Mouse (Mus musculus) lung, embryonic 15.5 days (tissue): ENCODE measurements around the gene Fgfr1op2. TPM values are rescaled to one million over a fixed set of nuclear protein-coding genes. Genes with fewer than 3 reads are reported as not detected.

ENCODE experiments used
- ATAC-seq: fragments of 200-750 bp; cut with Nextera tagmentation; 2 replicates; pipeline ENCODE4 v1.8.0; 2017; ENCODE audit warnings: moderate number of reproducible peaks, borderline replicate concordance; ENCODE audit not compliant: low FRiP score, low TSS enrichment; ENCODE audit errors: extremely low read depth
- H3K27ac ChIP-seq: fragments of 300-500 bp; sonication (generic); 2 replicates; pipeline ENCODE4 v1.5.1; 2015; ENCODE audit warnings: moderate library complexity, mild to moderate bottlenecking, inconsistent platforms
- H3K27me3 ChIP-seq: fragments of 300-500 bp; sonication (generic); 2 replicates; pipeline ENCODE4 v1.6.1; 2015; ENCODE audit warnings: inconsistent platforms
- H3K36me3 ChIP-seq: fragments of 300-500 bp; sonication (generic); 2 replicates; pipeline ENCODE4 v1.6.1; 2015; ENCODE audit warnings: inconsistent platforms
- H3K4me1 ChIP-seq: fragments of 300-500 bp; sonication (generic); 2 replicates; pipeline ENCODE4 v1.6.1; 2015; ENCODE audit warnings: inconsistent platforms
- H3K4me2 ChIP-seq: fragments of 300-500 bp; sonication (generic); 2 replicates; pipeline ENCODE4 v1.6.1; 2015; ENCODE audit warnings: inconsistent platforms, mild to moderate bottlenecking, moderate library complexity
- H3K4me3 ChIP-seq: fragments of 300-500 bp; sonication (generic); 2 replicates; pipeline ENCODE4 v1.5.1; 2015; ENCODE audit warnings: mild to moderate bottlenecking, inconsistent platforms
- H3K9ac ChIP-seq: fragments of 300-500 bp; sonication (generic); 2 replicates; pipeline ENCODE4 v1.6.1; 2015; ENCODE audit warnings: inconsistent platforms
- H3K9me3 ChIP-seq: fragments of 300-500 bp; sonication (generic); 2 replicates; pipeline ENCODE4 v1.6.1; 2016; ENCODE audit warnings: inconsistent platforms
- WGBS: fragments of 180-500 bp; shearing (Covaris S2); methylation state at CpG from one replicate; pipeline ENCODE4 v1.1.7; 2015; 5-methylcytosine and 5-hydroxymethylcytosine counted together
- polyA plus RNA-seq: library from polyadenylated mRNA; unstranded; fragments of >200 nt; fragmentation: Nextera tagmentation; extraction: Ambion mirVana; gene quantifications from 2 replicates; pipeline ENCODE4 v1.2.1, GENCODE M21; 2015

Gene Fgfr1op2
- polyA plus RNA-seq, 1 experiment from 2014 or later: 101 TPM

- H3K4me3 ChIP-seq: peak overlapping the region; percentile 63
- peak overlapping the region; percentile 61 for H3K9ac ChIP-seq
- WGBS: 10% methylated on average over 14 of the region's 14 CpGs
- no peaks in the 10 kb centered on the region for H3K9me3 ChIP-seq
- H3K36me3 ChIP-seq: no peaks in the 10 kb centered on the region
- ATAC-seq: no peak
- H3K27me3 ChIP-seq: no peaks in the 10 kb centered on the region
- H3K4me1 ChIP-seq: peaks cover 5% of the 10 kb centered on the region; the same call in 1 of the 2 replicates
- H3K27ac ChIP-seq: peak overlapping the region; percentile 74; the same call in 1 of the 2 replicates
- peak overlapping the region; percentile 75 for H3K4me2 ChIP-seq
These were observed 56.6 kb downstream of the Fgfr1op2 start for GRCm38 (mm10) chr6:146633629-146634014.

DNA sequence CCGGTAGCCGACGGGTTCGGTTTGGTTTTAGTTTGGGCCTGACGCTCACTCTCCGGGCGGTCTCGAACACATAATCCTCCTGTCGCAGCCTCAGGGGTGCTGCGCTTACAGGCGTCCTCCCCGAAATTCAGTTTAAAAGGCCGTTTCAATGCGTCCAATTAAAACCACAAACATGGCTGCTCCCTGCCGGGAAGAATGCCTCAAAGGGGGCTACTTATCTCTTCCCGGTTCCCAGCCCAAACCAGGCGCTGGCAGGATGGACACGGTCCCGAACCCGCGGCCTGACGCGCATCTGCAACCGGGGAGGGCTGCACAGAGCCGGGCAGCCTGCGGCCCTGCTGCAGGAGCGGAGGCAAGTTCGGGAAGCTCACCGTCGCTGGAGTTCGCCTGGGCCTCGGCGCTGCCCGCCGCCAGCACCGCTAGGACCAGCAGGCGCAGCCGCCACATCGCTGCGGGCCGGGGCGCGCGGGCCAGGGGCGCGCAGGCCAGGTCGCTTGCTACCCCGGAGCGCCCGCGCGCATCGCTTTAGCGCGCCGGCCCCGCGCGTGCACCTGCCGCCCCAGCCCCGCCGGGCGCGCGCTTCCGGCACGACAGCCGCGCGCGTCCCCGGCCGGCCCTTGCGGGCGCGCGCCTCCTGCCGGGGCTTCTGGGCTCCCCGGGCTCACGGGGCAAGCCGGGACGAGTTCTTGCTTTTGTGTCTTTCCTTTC lies 57.2 kb downstream of the Fgfr1op2 start:
- Histone ChIP-seq H3K27me3 (no peaks in the 10 kb centered on the region), H3K4me1 (peaks cover 5% of the 10 kb centered on the region; the same call in 1 of the 2 replicates), H3K4me3 (peak overlapping the region; percentile 63), H3K9me3 (no peaks in the 10 kb centered on the region), H3K4me2 (peak overlapping the region; percentile 75), H3K9ac (peak overlapping the region; percentile 61), H3K36me3 (no peaks in the 10 kb centered on the region), H3K27ac (peak overlapping the region; percentile 74)
- WGBS: under 1% methylated on average over 68 of the region's 82 CpGs
- peak; percentile 95 for ATAC-seq

- peak overlapping the region; percentile 63 for H3K4me3 ChIP-seq
- no peaks in the 10 kb centered on the region for H3K9me3 ChIP-seq
- H3K27me3 ChIP-seq: no peaks in the 10 kb centered on the region
- peak overlapping the region; percentile 75 for H3K4me2 ChIP-seq
- H3K9ac ChIP-seq: no peak overlapping the region
- H3K36me3 ChIP-seq: no peaks in the 10 kb centered on the region
- no peak for ATAC-seq
- H3K4me1 ChIP-seq: peaks cover 5% of the 10 kb centered on the region; the same call in 1 of the 2 replicates
- no peak overlapping the region for H3K27ac ChIP-seq
- WGBS: 62% methylated on average over 4 of the region's 4 CpGs
These were observed 58.0 kb downstream of the Fgfr1op2 start for GRCm38 (mm10) chr6:146634759-146635606.

GRCm38 (mm10) chr6:146636482-146636881 lies 59.5 kb downstream of the Fgfr1op2 start:
- Histone ChIP-seq H3K27me3 (no peaks in the 10 kb centered on the region), H3K9ac (no peak overlapping the region), H3K4me2 (no peak overlapping the region), H3K4me3 (no peak overlapping the region), H3K27ac (no peak overlapping the region), H3K36me3 (no peaks in the 10 kb centered on the region), H3K4me1 (peaks cover 5% of the 10 kb centered on the region; the same call in 1 of the 2 replicates), H3K9me3 (no peaks in the 10 kb centered on the region)
- WGBS: 64% methylated on average over 5 of the region's 5 CpGs
- ATAC-seq: no peak

- H3K4me1 ChIP-seq: peaks cover 13% of the 10 kb centered on the region; the same call in 1 of the 2 replicates
- H3K36me3 ChIP-seq: no peaks in the 10 kb centered on the region
- no peak overlapping the region for H3K27ac ChIP-seq
- no peaks in the 10 kb centered on the region for H3K27me3 ChIP-seq
- H3K4me2 ChIP-seq: no peak overlapping the region
- ATAC-seq: no peak
- H3K9me3 ChIP-seq: no peaks in the 10 kb centered on the region
- WGBS: 75% methylated on average over 7 of the region's 7 CpGs
- H3K4me3 ChIP-seq: no peak overlapping the region
- H3K9ac ChIP-seq: no peak overlapping the region
These were observed 63.3 kb downstream of the Fgfr1op2 start for GRCm38 (mm10) chr6:146640068-146640965.

GRCm38 (mm10) chr6:146640991-146641390 lies 64.0 kb downstream of the Fgfr1op2 start:
- Histone ChIP-seq H3K27ac (no peak overlapping the region), H3K9ac (no peak overlapping the region), H3K4me3 (no peak overlapping the region), H3K9me3 (no peaks in the 10 kb centered on the region), H3K4me2 (no peak overlapping the region), H3K4me1 (peaks cover 13% of the 10 kb centered on the region; the same call in 1 of the 2 replicates), H3K27me3 (no peaks in the 10 kb centered on the region), H3K36me3 (no peaks in the 10 kb centered on the region)
- ATAC-seq: no peak
- WGBS: 80% methylated on average over 6 of the region's 6 CpGs

GRCm38 (mm10) chr6:146641621-146642210 lies 64.7 kb downstream of the Fgfr1op2 start:
- H3K4me1 ChIP-seq: peaks cover 13% of the 10 kb centered on the region; the same call in 1 of the 2 replicates
- H3K27me3 ChIP-seq: no peaks in the 10 kb centered on the region
- H3K9me3 ChIP-seq: no peaks in the 10 kb centered on the region
- peak overlapping the region; percentile 85 for H3K4me2 ChIP-seq
- peak overlapping the region; percentile 44 for H3K9ac ChIP-seq
- peak overlapping the region; percentile 83 for H3K4me3 ChIP-seq
- H3K36me3 ChIP-seq: no peaks in the 10 kb centered on the region
- WGBS: 68% methylated on average over 11 of the region's 11 CpGs
- no peak for ATAC-seq
- no peak overlapping the region for H3K27ac ChIP-seq

- WGBS: under 1% methylated on average over 60 of the region's 60 CpGs
- H3K27me3 ChIP-seq: no peaks in the 10 kb centered on the region
- ATAC-seq: peak; percentile 98
- H3K9ac ChIP-seq: peak within 1 kb of the TSS; percentile 89
- H3K4me2 ChIP-seq: peak within 1 kb of the TSS; percentile 85
- no peaks in the 10 kb centered on the region for H3K36me3 ChIP-seq
- no peaks in the 10 kb centered on the region for H3K9me3 ChIP-seq
- peak within 1 kb of the TSS; percentile 93 for H3K27ac ChIP-seq
- H3K4me1 ChIP-seq: peaks cover 13% of the 10 kb centered on the region; the same call in 1 of the 2 replicates
- H3K4me3 ChIP-seq: peak within 1 kb of the TSS; percentile 83
These were observed 65.5 kb downstream of the Fgfr1op2 start, which contains the start of the genes Med21 and Tm7sf3 for GRCm38 (mm10) chr6:146642276-146643183. Med21 (plus strand) TSS chr6:146642547. Tm7sf3 (minus strand) TSS chr6:146642824.

- peak overlapping the region; percentile 89 for H3K9ac ChIP-seq
- H3K36me3 ChIP-seq: no peaks in the 10 kb centered on the region
- WGBS: 20% methylated on average over 11 of the region's 11 CpGs
- no peak for ATAC-seq
- H3K27me3 ChIP-seq: no peaks in the 10 kb centered on the region
- peaks cover 13% of the 10 kb centered on the region; the same call in 1 of the 2 replicates for H3K4me1 ChIP-seq
- peak overlapping the region; percentile 85 for H3K4me2 ChIP-seq
- no peaks in the 10 kb centered on the region for H3K9me3 ChIP-seq
- peak overlapping the region; percentile 93 for H3K27ac ChIP-seq
- peak overlapping the region; percentile 83 for H3K4me3 ChIP-seq
These were observed 66.2 kb downstream of the Fgfr1op2 start for GRCm38 (mm10) chr6:146643184-146643570.
